Mouse (Mus musculus) intestine, postnatal 0 days (tissue): ENCODE measurements at regions not wholly inside any gene's neighbourhood (a gene's known extent, or its start where the extent isn't known, plus 50 kb on each side); places are given as distances from the start of the nearest gene placed in this dataset.

ENCODE experiments used
- ATAC-seq: fragments of 200-750 bp; cut with Nextera tagmentation; 2 replicates; pipeline ENCODE4 v1.8.0; 2017; ENCODE audit warnings: mild to moderate bottlenecking, moderate TSS enrichment, moderate library complexity
- H3K27ac ChIP-seq: fragments of 300-500 bp; sonication (generic); 2 replicates; pipeline ENCODE4 v1.5.1; 2014; ENCODE audit warnings: mild to moderate bottlenecking, low read depth, low read length, moderate library complexity
- H3K27me3 ChIP-seq: fragments of 300-500 bp; sonication (generic); replicated peaks from 2 replicates; pipeline ENCODE4 v1.6.1; 2014; ENCODE audit warnings: low read length, mixed read lengths; ENCODE audit not compliant: control insufficient read depth, insufficient read depth
- H3K36me3 ChIP-seq: fragments of 300-500 bp; sonication (generic); 2 replicates; pipeline ENCODE4 v1.6.1; 2014; ENCODE audit warnings: mild to moderate bottlenecking, moderate library complexity; ENCODE audit not compliant: control insufficient read depth, insufficient read depth
- H3K4me1 ChIP-seq: fragments of 300-500 bp; sonication (generic); replicated peaks from 2 replicates; pipeline ENCODE4 v1.6.1; 2014; ENCODE audit warnings: antibody characterized with exemption, low read length, mixed read lengths; ENCODE audit not compliant: control insufficient read depth, insufficient read depth
- H3K4me2 ChIP-seq: fragments of 300-500 bp; sonication (generic); replicated peaks from 2 replicates; pipeline ENCODE4 v1.6.1; 2014; ENCODE audit warnings: low read depth, mild to moderate bottlenecking, moderate library complexity
- H3K4me3 ChIP-seq: fragments of 300-500 bp; sonication (generic); 2 replicates; pipeline ENCODE4 v1.5.1; 2014; ENCODE audit warnings: low read depth, low read length
- H3K9ac ChIP-seq: fragments of 300-500 bp; sonication (generic); 2 replicates; pipeline ENCODE4 v1.6.1; 2014; ENCODE audit warnings: mild to moderate bottlenecking, low read depth, low read length
- H3K9me3 ChIP-seq: fragments of 300-500 bp; sonication (generic); 2 replicates; pipeline ENCODE4 v1.6.1; 2016; ENCODE audit warnings: mixed run types; ENCODE audit not compliant: control insufficient read depth
- CTCF ChIP-seq: sonication (generic); IDR thresholded peaks from 2 replicates; pipeline ENCODE4 v1.5.1; 2016; ENCODE audit warnings: low read depth, mild to moderate bottlenecking, control low read depth, antibody characterized with exemption, moderate library complexity
- WGBS: fragments of 180-500 bp; shearing (Covaris S2); extraction: QIAGEN DNeasy Blood & Tissue Kit; methylation state at CpG from one replicate; pipeline ENCODE4 v1.1.7; 2014; 5-methylcytosine and 5-hydroxymethylcytosine counted together

DNA sequence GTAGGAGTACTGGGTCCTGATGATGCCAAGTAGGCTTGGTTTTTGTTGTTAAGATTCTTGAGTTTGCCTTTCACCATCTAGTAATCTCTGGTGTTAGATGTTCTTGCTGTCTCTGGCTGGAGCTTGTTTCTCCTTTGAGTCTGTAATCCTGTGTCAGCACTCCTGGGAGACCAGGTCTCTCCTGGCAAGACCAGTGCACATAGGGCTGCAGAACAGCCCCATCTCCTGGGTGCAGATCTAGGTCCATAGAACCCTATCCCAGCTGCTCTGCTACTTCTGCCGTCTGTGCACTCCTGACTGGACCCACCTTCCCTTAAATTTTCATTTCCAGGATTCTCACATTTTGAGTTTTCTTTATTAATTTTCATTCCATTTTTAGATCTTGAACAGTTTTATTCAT lies 283.9 kb downstream of the Phkb start:
- no peak for ATAC-seq
- Histone ChIP-seq H3K27ac (no peak overlapping the region), H3K4me3 (no peak overlapping the region), H3K9me3 (no peaks in the 10 kb centered on the region), H3K9ac (no peak overlapping the region), H3K4me2 (no peak overlapping the region), H3K27me3 (no peaks in the 10 kb centered on the region), H3K4me1 (no peaks in the 10 kb centered on the region), H3K36me3 (no peaks in the 10 kb centered on the region)
- WGBS = 84% methylated on average over 1 of the region's 1 CpGs
- no peak for TF ChIP-seq CTCF
